Mouse (Mus musculus) embryonic fibroblast, embryonic 13.5 days (primary cell): ENCODE data around the gene Map3k12.

ENCODE experiments used
- CTCF ChIP-seq: IDR thresholded peaks from 2 replicates; pipeline ENCODE4 v1.5.1; 2011; ENCODE audit warnings: mild to moderate bottlenecking, control low read depth, low read length, moderate library complexity, borderline replicate concordance; ENCODE audit not compliant: insufficient read depth
- POLR2A ChIP-seq: IDR thresholded peaks from 2 replicates; pipeline ENCODE4 v1.6.1; 2011; ENCODE audit warnings: low read depth, mild to moderate bottlenecking, control low read depth, low read length, moderate library complexity

DNA sequence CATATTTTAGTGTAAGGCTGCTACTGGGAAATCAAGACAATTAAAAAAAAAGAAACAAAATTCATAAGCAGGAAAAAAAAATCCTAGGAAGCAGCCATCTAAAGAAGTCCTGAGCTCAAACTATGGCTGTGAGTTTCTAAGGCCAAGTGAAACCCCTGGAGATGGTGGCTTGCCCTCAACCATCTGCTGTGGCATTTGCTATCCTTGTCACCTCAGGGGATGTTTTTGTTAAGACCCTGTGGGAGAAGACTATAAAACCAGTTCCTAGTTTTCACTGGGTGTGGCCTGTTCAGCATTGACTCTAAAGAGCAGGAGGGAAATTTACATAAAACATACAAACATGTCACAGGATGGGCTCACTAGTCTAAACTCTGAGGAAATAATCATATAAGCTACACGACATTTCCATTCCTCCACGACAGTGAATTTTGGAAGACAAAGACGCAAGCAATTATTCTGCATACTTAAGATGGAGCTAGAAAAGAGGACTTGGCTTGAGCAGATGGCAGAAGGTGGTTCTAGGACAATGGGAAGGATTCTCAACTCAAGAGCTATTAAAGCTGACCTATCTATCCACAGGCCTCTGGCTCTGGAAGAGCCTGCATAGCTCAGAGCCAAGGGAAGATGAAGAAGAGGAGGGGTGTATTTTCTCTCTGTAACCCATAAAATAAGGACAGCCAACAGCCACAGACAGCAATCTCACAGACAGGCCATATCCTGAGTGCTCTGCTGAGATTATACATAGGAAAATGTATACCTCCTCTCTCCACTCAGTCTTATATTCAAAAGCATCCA lies 15.4 kb upstream of the Map3k12 start:
- no peak for TF ChIP-seq POLR2A
- no peak for TF ChIP-seq CTCF
